Mouse (Mus musculus): Measurements from ENCODE around the gene Ddx43.
A peak's percentile ranks its signal among the peaks of the same experiment; 100 is the strongest.
"Not testable (repeated sequence)": the region's sequence is repeated elsewhere in the genome, so short reads cannot be mapped to it uniquely, and the experiment has no call there.

Ddx43 gene

GRCm38 (mm10) chr9:78395630-78396351 lies at the start of gene Ddx43:
Ddx43 (plus strand) TSS chr9:78395777.
- DNase-seq, result peak; percentile 8

- no peak for DNase-seq
These were observed 48.6 kb upstream of the Ddx43 start for GRCm38 (mm10) chr9:78347004-78347403.

- not testable (repeated sequence) for DNase-seq
These were observed 47.2 kb upstream of the Ddx43 start for GRCm38 (mm10) chr9:78348206-78349004.

GRCm38 (mm10) chr9:78349141-78349540 lies 46.4 kb upstream of the Ddx43 start:
- not testable (repeated sequence) for DNase-seq

GRCm38 (mm10) chr9:78350007-78350406 lies 45.6 kb upstream of the Ddx43 start:
- DNase-seq, result not testable (repeated sequence)

- no peak for DNase-seq
These were observed 43.9 kb upstream of the Ddx43 start for GRCm38 (mm10) chr9:78351504-78352220.

GRCm38 (mm10) chr9:78354665-78355578 lies 40.7 kb upstream of the Ddx43 start:
- DNase-seq, result no peak

GRCm38 (mm10) chr9:78355611-78356010 lies 40.0 kb upstream of the Ddx43 start, which contains the start of gene Gsta2:
Gsta2 (minus strand) TSS chr9:78355788.
- no peak for DNase-seq

- peak; percentile 13 for DNase-seq
These were observed 37.5 kb upstream of the Ddx43 start for GRCm38 (mm10) chr9:78358053-78358452.

GRCm38 (mm10) chr9:78359750-78360483 lies 35.7 kb upstream of the Ddx43 start:
- no peak for DNase-seq

GRCm38 (mm10) chr9:78360484-78360872 lies 35.1 kb upstream of the Ddx43 start:
- DNase-seq, result no peak

GRCm38 (mm10) chr9:78363374-78363773 lies 32.2 kb upstream of the Ddx43 start:
- DNase-seq, result no peak

GRCm38 (mm10) chr9:78364701-78365100 lies 30.9 kb upstream of the Ddx43 start:
- DNase-seq, result no peak

- DNase-seq, result no peak
These were observed 29.6 kb upstream of the Ddx43 start for GRCm38 (mm10) chr9:78365850-78366544.

GRCm38 (mm10) chr9:78367959-78368358 lies 27.6 kb upstream of the Ddx43 start, which contains the start of gene Dppa5a:
Dppa5a (minus strand) TSS chr9:78368177.
- DNase-seq, result not testable (repeated sequence)

GRCm38 (mm10) chr9:78368671-78369293 lies 26.8 kb upstream of the Ddx43 start:
- DNase-seq, result no peak

- DNase-seq, result no peak
These were observed 26.2 kb upstream of the Ddx43 start for GRCm38 (mm10) chr9:78369349-78369748.

- DNase-seq, result no peak
These were observed 25.8 kb upstream of the Ddx43 start for GRCm38 (mm10) chr9:78369786-78370185.

GRCm38 (mm10) chr9:78371441-78371840 lies 24.1 kb upstream of the Ddx43 start:
- no peak for DNase-seq

- no peak for DNase-seq
These were observed 22.6 kb upstream of the Ddx43 start for GRCm38 (mm10) chr9:78372827-78373504.

Measured in right cerebral cortex, adult 18-20 months (tissue).